Mouse (Mus musculus) thymus, postnatal 0 days (tissue): ENCODE results near the gene Ube2n. TPM values are rescaled to one million over a fixed set of nuclear protein-coding genes. Genes with fewer than 3 reads are reported as not detected.

Source experiments
- DNase-seq: peaks from one replicate; pipeline ENCODE4 v3.0.0-alpha.2; 2015; ENCODE audit warnings: low spot score
- polyA plus RNA-seq: library from polyadenylated mRNA; unstranded; fragments of >200 nt; fragmentation: Nextera tagmentation; extraction: Ambion mirVana; gene quantifications from 2 replicates; pipeline ENCODE4 v1.2.1, GENCODE M21; 2015

Ube2n gene
- polyA plus RNA-seq, 1 experiment from 2014 or later, result 274 TPM

DNA sequence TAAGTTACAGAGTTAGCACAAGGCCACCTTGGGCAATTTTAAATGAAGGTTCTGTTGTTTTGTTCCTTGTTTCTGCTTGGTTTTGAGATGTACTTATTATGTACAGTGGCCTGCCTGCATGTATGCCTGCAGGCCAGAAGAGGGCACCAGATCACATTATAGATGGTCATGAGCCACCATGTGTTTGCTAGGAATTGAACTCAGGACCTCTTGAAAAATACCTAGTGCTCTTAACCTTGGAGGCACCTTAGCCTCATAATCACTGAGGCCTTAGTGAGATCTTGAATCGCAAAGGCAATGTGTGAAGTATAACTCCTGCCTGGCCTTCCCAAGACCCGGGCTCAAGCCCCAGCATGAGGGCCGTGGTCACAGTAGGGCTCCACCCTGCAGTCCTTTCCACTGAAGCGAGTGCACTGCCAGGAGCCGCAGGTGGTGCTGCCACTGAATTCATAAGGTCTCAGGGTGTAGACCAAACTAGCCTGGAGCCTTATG, 42.4 kb downstream of the Ube2n start:
- DNase-seq, result peak; percentile 66

GRCm38 (mm10) chr10:95559426-95559825, 44.5 kb downstream of the Ube2n start:
- DNase-seq, result no peak

- DNase-seq, result no peak
Observed at GRCm38 (mm10) chr10:95560394-95560983, 45.5 kb downstream of the Ube2n start.

- no peak for DNase-seq
Observed at GRCm38 (mm10) chr10:95561616-95562015, 46.7 kb downstream of the Ube2n start.

DNA sequence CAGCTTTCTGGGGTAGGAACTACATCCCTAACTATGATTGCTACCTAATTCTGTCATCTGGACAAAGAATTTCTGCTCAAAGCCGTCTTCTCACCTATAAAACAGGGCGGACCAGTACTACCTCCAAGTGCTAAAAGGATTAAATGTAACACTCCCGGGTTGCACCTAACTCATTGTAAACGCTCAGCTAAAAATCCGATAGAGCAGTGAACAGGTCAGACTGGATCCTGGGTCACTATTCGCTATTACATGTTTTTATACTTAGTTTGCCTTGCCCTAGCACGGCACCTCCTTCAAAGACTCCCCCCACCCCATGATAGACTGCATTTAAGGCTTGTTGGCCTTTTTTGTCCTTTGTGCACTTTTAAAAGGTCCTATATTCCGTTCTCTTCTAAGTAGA, 47.5 kb downstream of the Ube2n start:
- DNase-seq, result no peak

DNA sequence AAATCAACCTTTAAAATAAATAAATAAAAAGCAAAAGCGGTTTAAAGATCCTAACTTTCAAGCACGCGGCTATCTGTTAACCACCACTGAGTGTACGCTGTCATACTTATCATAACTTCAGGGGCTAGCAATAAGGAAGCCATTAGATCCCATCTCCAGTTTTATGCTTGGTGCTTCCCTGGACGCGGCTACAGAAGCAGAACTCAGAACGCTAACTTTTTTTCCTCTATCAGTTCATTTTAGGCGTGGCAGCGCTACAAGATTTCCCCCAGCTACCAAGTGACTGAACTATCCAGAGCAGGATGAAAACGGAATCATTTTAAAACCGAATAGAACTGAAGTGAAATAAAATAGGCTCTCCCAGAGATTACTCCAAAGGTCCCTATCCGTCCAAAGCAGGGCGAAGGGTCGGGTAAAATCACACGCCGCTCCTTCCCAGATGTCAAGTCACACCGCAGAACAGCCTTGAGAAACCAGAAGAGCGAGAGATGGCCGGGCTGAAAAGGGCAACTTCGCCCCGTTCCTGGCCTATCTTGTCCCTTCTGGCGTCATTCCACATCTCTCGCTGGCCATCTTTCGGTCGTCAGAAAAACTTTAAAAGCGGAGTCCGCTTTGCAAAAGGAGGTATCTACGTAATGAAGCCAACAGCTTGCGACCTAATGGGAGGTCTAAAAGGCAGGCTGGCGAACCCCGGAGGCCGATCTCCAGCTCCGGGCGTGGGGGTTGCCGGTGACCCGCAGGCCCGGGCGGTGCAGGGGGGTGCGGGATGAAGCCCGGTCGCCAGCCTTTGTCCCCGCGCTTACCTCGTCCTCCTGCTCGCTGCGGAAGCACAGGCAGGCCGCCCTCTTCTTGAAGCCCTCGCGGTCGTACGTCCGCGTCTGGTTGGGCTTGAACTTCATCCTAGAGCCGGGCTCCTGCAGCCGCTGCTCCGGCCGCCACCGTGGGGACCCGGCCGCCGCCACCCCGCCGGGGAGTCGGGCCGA, 48.2 kb downstream of the Ube2n start:
- peak; percentile 39 for DNase-seq

GRCm38 (mm10) chr10:95563851-95564845, 49.2 kb downstream of the Ube2n start, which contains the start of gene Nudt4:
Gene Nudt4, minus strand, starts transcription at chr10:95564146.
- DNase-seq, result peak; percentile 95

GRCm38 (mm10) chr10:95565156-95565854, 50.4 kb downstream of the Ube2n start:
- peak; percentile 24 for DNase-seq

GRCm38 (mm10) chr10:95566786-95567185, 51.8 kb downstream of the Ube2n start:
- no peak for DNase-seq

GRCm38 (mm10) chr10:95567550-95567949, 52.6 kb downstream of the Ube2n start:
- no peak for DNase-seq

DNA sequence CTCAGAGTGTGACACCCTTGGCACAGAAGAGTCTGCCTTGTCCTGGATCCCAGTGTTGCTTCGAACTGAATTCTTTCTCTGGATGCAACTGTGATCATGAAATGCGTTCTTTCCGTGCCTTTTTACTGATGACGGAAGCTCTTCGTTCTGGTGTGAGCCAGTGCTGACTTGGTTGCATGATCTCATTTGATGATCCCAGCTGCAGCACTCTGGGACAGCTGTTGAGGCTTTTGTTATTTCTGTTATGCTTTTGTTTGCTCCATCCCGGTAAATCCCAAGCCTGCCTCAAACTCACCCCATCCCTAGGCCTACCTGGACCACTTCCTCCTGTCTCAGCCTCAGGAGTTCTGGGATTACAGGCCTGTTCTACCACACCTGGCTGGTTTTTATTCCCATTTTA, 53.1 kb downstream of the Ube2n start:
- no peak for DNase-seq

GRCm38 (mm10) chr10:95569441-95569840, 54.5 kb downstream of the Ube2n start:
- no peak for DNase-seq

- DNase-seq, result no peak
Observed at GRCm38 (mm10) chr10:95574994-95575393, 60.0 kb downstream of the Ube2n start.

- DNase-seq, result no peak
Observed at GRCm38 (mm10) chr10:95575839-95576380, 61.0 kb downstream of the Ube2n start.

DNA sequence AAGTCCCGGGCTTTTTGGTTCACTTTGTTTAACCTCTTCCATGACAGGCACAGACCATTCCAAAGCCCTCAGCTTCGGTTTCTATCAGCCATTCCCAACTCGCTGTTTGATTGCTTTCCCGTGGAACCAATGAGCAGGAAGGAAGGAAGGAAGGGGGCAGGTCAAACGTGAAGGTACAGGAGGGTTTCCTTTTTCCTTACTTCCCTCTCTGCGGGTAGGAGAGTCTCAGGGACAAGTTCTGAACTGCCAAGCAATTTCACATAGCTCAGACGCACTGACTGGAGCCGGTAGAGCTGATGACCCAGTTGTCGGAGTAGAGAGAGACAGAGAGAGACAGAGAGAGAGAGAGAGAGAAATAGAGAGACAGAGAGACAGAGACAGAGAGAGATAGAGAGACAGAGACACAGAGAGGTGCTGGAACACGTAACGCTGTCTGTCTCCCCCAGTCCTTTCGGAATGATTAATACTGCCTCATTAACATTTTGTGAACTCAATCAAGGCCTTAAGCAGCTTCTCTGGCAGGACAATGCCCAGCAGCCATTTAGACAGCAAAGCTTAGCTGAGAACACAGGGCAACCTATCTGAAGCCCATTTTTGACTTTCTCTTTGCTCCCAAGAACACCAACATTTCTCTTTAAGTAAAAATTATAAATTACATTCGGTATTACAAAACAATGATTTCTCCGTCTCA, 62.1 kb downstream of the Ube2n start:
- DNase-seq, result no peak

DNA sequence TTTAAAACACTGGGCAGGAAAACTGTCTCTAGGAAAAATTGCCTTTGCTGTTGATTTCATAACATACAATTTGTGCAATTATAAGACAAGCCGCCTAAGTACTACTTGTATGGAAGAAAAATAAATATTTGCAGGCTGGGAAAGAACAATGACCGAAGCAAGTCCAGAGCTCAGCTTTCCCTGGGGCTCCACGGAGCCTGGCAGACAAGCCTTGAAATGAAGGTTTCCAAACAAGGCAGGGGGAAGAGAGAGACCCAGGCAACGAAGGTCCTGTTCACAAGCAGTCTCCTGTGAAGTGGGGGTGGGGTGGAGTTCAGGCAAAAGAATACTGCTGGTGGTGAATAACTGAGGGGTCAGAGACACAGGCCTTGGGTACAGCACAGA, 62.6 kb downstream of the Ube2n start:
- no peak for DNase-seq

DNA sequence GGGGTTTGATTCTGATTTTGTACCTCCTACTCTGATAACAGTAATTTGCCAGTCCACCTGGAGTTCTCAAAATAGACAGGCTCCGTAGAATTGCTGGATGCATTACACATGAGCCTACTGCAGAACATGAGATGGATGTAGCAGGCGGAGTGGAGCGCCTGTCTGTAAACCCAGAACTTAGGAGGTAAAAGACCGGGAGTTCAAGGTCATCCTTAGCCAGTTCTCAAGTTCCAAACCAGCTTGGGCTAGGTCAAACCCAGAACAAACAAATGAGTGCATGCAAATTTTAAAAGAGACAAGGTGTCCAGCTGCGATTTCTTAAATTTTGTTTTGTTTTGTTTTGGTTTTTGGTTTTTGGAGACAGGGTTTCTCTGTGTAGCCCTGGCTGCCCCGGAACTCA, 70.6 kb downstream of the Ube2n start:
- DNase-seq, result no peak

- no peak for DNase-seq
Observed at GRCm38 (mm10) chr10:95587509-95588220, 72.7 kb downstream of the Ube2n start.

DNA sequence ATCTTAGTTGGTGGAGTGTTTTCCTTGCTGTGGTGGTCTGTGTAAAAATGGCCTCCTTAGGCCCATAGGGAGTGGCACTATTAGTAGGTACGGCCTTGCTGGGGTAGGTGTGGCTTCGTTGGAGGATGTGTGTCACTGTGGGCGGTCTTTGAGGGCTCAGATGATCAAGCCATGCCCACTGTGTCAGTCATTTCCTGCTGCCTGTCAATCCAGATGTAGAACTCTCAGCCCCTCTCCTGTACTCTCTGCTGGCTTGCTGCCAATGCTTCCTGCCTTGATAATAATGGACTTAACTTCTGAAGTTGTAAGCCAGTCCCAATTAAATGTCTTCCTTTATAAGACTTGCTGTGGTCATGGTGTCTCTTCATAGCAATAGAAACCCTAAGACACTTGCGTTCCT, 74.3 kb downstream of the Ube2n start:
- DNase-seq, result no peak
